Mouse (Mus musculus) layer of hippocampus, postnatal 36 days (tissue): ENCODE results near the gene Irgq. TPM values are rescaled to one million over a fixed set of nuclear protein-coding genes. Genes with fewer than 3 reads are reported as not detected.
"Not testable (repeated sequence)": the region's sequence is repeated elsewhere in the genome, so short reads cannot be mapped to it uniquely, and the experiment has no call there.

ENCODE experiments used
- DNase-seq, 2 experiments: peaks; one replicate each; pipeline ENCODE4 v3.0.0; 2022
- total RNA-seq, 2 experiments: library from RNA; stranded (reverse); gene quantifications; 2 replicates each; pipeline ENCODE4 v1.2.3; 2021

The Irgq gene
- total RNA-seq, 2 experiments from 2014 or later: 67.7 to 69.6 TPM

DNA sequence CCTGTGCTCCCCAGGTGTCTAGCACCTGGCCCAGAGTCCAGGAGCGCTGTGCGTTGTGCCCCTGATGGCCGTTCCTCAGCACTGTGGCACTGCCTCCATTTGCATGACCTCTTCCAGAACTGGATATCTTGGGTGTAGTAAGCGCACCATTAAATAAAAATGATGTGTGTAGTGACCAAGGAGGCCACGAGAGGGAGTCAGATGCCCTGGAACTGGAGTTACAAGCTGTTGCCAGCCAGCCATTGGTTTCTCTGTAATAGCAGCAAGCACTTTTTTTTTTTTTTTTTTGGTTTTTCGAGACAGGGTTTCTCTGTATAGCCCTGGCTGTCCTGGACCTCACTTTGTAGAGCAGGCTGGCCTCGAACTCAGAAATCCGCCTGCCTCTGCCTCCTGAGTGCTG, 14.2 kb upstream of the Irgq start:
- not testable (repeated sequence) for DNase-seq

DNA sequence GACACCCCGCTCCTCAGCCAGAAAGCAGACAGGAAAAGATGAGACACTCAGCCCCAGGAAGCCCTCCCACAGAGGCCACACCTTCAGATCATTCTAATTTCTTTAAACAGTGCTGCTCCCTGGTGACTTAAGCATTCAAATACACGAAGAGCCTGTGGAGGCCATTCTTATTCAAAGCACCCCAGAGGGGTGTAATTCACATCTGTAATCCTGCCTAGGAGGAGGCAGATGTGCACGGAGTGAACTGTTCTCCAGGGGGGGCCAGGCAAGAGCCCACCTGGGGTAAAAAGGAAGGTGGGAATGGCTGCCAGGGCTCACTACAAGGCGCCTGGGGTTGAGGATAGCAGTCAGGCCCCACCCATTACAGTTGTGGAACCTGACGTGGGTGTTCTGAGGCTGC, 13.4 kb upstream of the Irgq start:
- DNase-seq: no peak

DNA sequence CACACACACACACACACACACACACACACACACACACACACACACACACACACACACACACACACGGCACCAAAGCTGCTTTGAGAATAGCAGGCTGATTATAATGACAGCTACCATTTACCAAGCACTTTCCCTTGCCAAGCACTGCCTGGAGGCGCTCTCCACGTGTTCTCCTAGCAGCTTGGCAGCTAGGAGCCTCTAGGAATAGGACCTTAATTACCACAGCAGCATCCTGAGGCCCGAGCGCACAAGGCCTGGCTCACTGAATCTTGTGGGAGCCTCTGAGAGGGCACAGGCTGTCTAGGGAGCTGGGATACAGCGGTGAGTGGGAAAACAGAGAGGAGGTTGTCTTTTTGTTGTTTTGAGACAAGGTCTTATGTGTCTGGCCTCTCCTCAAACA, 12.8 kb upstream of the Irgq start:
- peak in 1 of 2 experiments; percentile 43 for DNase-seq

DNA sequence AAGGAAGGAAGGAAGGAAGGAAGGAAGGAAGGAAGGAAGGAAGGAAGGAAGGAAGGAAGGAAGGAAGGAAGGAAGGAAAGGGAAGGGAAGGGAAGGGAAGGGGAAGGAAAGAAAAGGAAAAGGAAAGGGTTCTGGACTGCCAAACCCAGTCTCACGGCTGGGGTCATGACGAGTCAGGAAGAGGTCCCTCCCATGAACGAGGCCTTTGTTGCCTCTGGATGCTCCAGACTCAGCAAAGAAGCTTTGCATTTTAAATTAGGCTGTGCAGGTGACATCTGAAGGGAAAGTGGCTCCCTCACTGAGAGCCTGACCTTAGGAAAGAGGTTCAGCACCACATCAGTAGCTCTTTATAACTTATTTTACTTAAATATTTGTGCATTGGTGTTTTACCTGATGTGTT, 11.4 kb upstream of the Irgq start:
- no peak for DNase-seq

DNA sequence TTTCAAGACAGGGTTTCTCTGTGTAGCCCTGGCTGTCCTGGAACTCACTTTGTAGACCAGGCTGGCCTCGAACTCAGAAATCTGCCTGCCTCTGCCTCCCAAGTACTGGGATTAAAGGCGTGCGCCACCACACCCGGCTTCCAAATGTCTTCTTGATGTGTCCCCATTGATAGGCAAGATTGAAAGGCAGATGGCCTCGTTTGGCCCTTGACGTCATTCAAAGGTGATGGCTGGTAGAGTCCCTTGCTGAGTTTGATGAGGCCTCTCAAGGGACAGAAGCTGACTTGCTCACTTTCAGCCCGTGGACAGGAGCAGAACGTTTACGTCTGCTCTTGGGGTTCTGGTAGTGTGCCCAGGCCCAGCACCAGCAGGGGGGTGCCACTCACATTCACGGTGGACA, 10.4 kb upstream of the Irgq start:
- DNase-seq: not testable (repeated sequence)

DNA sequence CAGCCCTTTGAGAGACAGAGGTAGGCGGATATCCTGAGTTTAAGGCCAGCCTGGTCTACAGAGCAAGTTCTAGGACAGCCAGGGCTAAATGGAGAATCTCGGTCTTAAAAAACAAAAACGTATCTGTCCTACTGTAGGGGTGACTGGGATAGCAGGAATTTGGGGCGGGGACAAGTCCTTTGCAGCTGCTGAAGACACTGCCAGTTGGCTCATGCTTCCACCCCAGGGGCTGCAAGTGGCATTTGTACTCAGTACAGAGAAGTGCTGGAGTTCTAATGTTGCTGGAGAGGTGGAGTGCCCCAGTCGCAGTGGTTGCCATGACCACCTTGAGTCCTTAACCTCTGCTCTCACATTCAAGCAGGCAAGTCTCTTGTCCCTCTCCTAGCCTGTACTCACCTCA, 7.7 kb upstream of the Irgq start:
- no peak for DNase-seq

DNA sequence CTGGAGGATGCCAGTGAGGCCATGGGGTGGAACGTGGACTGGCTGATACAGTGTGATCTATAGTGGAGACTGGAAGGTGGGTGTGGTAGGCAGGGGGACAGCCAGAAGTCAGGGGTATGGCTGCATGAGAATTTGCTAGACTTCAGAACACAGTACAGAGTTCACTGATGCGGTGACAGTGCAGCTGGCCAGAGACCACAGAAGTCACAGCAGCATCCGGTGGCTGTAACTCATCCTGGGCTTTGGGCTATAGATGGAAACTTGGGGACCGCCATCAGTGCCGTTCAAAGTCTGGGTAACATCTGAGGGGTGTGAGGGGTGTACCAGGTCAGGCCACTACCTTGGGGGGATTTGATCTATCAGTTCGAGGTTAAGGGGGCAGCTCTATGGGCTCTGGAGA, 6.8 kb upstream of the Irgq start:
- no peak for DNase-seq

DNA sequence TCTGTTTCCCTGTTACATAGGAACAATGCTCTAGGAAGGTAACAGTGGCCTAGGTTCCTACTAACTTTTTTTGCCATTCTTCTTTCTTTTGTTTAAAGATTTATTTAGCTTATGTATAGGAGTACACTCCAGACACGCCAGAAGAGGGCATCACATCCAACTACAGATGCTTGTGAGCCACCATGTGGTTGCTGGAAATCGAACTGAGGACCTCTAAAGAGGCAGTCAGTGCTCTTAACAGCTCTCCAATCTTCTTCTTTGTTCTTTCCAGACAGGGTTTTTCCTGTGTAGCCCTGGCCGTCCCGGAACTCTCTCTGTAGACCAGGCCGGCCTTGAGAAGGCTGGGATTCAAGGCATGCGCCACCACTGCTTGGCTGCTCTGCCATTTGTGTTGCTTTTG, 5.5 kb upstream of the Irgq start:
- no peak for DNase-seq

DNA sequence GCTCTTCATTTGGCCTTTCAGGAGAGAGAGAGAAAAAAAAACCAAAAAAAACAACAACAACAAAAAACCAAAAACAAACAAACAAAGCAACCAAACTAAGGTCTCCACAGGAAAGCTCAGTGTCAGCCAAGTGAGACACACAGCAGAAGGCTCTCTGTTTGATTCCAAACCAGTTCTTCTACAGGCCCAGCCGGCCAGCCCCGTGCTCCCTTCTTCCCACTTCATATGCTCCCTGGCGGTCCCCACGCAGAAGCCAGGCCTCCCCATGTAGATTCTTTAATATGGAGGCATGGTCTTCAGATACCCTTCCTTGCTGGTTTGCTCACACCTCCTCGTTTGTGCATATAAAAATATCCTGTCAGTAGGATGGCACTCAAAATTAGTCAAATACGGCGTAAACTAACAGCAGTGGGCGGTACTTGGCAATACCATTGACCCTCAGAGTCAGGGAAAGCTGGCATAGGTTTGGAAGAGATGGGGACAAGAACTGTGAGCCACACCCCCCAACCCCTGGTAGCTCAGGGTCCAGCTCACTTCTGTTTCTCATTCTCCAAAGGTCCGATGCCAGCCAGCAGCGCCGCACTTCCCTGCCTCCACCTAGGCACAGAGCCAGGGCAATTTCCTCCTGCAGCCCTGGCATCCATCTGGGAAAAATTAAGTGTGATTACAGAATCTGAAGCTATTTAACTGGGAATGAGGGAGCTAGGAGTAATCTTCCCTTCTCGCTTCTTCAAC, 4.6 kb upstream of the Irgq start:
- peak in 1 of 2 experiments; percentile 35 for DNase-seq

DNA sequence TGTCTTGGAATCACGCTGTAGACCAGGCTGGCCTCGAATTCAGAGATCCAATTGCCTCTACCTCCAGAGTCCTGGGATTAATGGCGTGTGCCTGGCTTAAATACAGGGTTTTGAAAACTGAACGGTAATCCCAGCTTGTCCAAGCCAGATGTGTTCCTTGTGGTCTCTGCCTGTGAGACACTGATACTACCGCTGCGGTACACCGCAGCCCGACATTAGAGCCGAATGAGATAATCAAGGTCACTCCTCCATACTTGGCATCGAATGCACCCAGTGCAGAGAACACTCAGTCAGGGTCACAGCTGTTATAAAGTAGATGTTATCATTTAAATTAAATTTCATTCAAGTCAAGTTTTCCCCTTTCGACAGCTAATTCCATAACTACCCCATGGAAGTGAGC, 1.6 kb upstream of the Irgq start:
- DNase-seq: no peak

DNA sequence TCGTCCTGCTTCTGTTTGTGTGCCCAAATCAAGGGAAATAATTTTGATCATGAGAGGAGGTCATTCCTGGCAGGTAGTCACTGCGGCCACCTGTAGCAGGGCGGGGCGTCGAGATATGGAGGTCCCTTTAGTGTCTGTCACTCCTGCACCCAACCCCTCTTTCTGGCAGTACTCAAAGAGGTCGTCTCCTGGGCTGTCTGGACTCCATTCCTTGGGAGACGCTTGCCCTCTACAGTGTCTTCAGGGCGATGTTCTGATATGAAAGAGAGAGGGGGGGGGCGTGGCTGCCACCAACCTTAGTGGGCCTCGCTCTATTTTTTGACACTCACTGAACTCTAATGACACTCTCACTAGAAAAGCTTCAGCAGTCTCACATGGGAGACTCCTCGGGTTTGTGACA, 909 bp upstream of the Irgq start:
- DNase-seq: no peak

DNA sequence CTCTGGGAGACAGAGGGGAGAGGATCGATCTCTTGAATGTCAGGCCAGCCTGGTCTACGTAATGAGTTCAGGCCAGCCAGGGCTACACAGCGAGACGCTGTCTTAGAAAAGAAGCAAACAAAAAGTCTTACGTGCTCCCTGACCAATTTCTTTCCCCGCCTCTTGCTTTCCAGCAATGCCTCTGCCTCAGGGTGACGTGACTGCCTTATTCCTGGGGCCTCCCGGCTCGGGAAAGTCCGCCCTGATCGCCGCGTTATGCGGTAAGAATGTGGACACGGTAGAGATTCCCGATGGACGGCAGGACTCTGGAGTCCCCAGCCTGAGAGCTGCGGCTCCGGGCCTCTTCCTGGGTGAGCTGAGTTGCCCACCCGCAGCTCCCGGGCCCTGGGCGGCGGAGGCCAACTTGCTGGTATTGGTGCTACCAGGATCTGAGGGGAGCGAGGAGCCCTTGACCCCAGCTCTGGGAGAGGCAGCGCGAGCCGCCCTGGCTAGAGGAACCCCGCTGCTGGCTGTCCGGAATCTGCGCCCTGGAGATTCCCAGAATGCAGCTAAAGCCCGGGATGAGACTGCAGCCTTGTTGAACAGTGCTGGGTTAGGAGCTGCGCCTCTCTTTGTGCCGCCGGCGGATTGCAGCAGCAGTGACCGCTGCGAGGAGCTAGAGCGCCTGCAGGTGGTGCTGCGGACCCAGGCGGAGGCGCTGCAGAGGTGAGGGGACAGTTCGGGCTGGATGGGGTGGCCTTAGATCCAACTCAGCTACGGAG, 902 bp downstream of the Irgq start:
- DNase-seq: peak; percentile 71 to 78

DNA sequence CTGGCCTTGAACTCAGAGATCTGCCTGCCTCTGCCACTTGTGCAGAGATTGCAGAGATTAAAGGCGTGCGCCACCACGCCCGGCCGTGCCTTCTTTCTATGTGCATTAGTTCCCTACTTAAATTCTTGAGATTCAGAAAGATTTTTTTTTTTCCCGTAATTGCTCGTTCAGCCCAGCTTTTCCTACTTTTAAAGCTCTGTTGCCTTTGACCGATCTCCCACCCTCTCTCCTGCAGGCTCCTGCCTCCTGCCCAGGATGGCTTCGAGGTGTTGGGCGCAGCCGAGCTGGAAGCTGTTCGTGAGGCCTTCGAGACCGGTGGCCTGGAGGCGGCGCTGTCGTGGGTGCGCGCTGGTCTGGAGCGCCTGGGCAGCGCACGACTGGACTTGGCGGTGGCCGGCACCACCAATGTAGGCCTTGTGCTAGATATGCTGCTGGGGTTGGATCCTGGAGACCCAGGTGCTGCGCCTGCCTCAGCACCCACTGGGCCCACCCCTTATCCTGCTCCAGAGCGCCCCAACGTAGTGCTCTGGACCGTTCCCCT, 2.6 kb downstream of the Irgq start:
- no peak for DNase-seq

DNA sequence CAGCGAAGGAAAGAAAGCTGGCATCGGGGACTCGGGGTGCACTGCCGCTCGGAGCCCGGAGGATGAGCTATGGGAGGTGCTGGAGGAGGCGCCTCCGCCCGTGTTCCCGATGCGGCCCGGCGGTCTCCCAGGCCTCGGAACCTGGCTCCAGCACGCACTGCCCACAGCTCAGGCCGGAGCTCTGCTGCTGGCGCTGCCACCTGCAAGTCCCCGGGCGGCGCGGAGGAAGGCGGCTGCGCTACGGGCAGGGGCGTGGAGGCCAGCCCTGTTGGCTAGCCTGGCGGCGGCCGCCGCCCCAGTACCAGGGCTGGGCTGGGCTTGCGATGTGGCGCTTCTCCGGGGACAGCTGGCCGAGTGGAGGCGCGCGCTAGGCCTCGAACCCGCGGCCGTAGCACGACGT, 3.3 kb downstream of the Irgq start:
- no peak for DNase-seq

DNA sequence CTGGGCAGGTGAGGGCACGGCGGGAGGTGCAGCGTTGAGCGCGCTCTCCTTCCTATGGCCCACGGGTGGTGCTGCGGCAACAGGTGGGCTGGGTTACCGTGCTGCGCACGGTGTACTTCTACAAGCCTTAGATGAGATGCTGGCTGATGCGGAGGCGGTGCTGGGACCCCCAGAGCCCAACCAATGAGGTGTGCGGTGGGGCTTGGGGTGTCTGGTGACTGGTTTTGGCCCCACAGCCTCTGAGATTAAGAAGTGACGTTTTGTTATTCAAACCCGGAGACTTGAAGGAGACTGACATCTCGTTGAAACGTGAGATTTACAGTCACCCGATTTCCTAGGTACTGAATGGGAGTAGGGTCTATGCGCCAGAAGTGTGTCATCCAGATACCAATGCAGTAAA, 3.8 kb downstream of the Irgq start:
- no peak for DNase-seq

DNA sequence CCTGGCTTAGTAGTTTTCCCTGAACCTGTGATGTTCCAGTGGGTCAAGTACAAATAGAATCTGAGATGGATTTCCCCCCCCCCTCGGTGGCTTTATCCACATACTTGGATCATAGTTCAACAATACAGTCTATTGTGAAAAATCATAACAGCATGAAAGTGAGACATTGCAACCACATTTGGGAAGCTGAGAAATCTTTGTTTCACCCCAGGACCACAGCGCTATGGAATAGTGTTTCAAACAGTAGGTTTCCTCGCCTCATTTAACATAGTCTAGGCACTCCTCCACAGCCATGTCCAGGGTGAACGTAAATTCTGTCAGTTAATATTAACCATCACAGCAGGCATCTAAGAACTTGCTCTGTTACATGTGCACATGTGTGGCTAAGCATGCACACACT, 6.6 kb downstream of the Irgq start:
- DNase-seq: no peak

DNA sequence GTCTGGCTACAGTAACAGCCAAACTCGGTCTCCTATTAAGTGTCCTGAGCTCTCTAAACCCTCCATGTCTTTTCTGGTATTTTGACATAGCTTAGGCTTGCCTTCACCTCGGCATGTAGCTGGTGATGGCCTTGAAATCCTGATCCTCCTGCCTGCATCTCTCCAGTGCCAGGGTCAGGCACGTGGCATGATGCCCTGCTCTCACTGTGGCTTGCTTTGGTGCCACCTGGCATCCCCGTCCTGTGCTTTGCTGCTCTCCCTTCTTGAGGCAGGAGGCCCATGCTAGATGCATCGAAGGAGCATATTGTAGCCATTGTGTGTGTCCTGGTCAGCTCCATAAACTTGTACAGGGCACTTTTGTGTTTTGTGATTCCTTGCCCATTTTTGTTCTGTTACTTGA, 7.1 kb downstream of the Irgq start:
- DNase-seq: no peak

DNA sequence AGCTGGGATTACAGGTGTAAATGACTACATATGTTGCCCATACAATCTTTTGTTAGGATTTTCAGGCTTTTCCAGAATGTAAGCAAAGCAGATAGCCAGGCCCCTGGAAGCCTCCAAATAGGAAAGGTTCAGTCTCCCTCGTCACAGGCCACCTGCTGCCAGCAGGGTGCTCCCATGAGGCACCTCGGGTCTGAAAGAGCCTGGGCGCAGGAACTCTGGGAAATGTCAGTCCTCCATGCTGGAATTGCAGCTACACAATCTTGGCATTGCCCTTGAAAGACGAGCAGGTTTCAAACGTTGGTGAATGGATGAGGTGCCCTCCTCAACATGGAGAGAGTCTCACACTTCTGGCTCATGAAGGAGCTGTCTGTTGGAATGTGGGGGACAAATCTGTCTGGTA, 7.7 kb downstream of the Irgq start:
- no peak for DNase-seq

DNA sequence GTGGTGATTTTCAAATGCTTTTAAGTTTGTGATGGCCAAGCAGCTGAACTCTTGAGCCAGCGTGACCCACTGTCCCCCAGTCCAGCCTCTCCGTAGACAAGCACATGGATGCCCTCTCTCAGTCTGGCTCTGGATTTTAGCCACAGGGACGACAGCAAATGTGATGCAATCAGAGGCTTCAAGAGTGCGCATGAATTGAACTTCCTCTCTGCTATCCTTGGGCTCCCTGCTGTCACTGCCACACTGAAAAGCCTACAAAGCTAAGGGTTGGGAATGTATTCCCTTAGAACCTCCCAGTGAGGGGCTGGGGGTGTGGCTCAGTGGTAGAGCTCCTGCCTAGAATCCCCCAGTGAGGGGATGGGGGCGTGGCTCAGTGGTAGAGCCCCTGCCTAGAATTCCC, 8.2 kb downstream of the Irgq start:
- DNase-seq: no peak

DNA sequence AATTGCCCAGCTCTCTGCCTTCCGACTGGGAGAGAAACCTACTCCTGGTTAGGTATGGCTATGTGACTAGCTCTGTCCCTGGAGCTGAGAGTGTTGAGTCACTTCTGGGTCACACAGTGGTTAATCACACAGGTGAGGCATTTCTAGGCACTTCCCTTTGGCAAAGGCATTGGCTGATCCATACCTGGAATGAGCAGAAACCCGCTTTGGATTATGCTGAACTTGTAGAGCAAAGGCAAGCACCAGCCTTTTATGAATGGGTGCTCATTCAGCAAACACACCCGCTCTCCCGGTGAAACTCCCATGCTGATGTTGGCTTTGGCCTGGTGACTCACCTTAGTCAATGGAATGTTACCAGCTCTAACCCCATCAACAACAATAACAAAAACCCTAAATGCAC, 9.2 kb downstream of the Irgq start:
- no peak for DNase-seq

DNA sequence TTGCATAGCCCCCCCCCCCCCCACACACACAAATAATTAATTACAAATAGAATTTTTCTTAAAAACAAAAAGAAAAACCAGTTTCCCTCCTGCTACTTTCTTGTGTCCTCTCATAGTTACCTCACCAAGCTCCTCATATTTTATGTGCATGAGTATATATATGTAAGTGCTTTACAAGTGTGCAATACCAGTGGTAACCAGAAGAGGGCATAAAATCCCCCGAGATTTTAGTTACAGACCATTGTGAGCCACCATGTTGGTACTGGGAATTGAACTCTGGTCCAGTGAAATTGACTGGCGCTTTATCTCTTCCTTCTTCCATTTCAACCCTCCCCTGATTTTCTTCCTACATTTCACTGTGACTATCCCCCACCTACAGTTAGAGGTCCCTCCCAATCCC, 14.0 kb downstream of the Irgq start:
- DNase-seq: no peak

DNA sequence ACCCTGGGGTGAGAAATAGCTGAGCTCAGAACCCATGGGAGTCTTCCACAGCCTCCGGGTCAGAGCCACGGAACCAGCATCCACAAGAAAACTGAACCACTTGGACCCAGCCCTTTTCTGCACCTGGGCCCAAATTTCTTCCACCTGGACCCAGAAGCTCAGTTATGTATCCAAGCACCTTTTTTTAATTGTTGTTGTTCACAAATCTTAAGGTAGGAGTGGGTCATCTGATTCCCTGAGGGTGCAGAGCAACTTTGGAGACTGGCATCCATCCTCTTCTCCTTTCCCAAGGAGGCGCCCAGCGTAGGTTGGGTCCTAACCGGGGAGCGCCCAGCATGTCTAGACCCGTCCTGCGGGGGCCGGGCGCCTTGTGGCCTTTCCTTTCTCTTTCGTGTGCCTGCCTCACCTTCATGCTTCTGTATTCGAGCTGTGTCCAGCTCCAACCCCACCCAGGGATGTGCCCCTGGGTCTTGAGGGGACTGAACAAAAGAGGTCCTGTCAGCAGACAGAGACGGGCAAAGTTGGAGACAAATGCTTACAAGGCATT, 15.7 kb downstream of the Irgq start, which contains the start of the genes Pinlyp and Xrcc1:
Gene Pinlyp, minus strand, starts transcription at position 51 of the 547 bp plus-strand sequence.
Gene Xrcc1, plus strand, starts transcription at position 222 of the 547 bp plus-strand sequence.
- no peak for DNase-seq

DNA sequence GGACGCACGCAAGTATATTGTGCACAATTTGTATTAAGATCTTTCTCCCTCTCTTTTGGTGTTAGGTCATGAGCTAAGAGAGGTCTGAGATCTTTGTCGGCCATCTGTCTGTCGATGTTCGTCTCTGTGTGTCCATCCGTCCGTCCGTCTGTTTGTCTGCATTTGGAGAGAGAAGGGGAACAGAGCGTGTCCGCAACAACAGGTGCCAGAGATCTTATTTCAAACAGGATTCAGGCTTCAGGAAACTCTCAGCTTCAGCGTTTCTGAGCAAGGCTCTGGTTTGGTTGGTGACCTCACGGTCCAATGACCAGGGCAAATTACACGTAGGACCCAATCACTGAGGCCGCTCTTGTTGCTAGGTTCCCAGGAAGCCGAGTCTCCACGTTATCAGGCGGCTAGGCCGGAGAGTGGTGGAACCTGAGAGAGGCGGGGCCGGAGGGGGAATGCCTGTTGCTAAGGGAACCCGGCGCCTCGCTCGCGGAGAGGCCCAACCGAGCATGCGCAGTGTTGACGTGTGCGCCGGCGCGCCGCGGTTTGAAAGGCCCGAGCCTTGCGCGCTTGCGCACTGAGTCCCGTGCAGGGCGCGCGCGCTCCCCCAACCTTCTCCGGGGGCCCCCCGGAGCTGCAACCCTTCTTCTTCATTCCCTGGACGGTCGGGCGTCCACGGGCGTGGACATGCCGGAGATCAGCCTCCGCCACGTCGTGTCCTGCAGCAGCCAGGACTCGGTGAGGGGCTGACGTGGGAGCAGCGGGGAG, 16.3 kb downstream of the Irgq start:
- DNase-seq: peak; percentile 99
